Mouse (Mus musculus) stomach, postnatal 0 days (tissue): Measurements from ENCODE around the gene Trim26.

Experiments
- CTCF ChIP-seq: IDR thresholded peaks from 2 replicates; pipeline ENCODE4 v1.5.1; 2016; ENCODE audit warnings: antibody characterized with exemption, low read depth, mild to moderate bottlenecking, moderate library complexity
- EP300 ChIP-seq: optimal IDR thresholded peaks from 2 replicates; pipeline ENCODE3; 2016; ENCODE audit warnings: antibody characterized with exemption

GRCm38 (mm10) chr17:36869284-36869954 lies 32.5 kb downstream of the Trim26 start, which contains the start of gene Trim10:
- TF ChIP-seq CTCF (no peak), EP300 (no peak)
